Mouse (Mus musculus) testis, adult 2 months (tissue): Measurements from ENCODE around the gene Prkce.

Experiments
- CTCF ChIP-seq: fragments of 200-500 bp; IDR thresholded peaks from 2 replicates; pipeline ENCODE4 v1.5.1; 2012; ENCODE audit warnings: low read depth, mild to moderate bottlenecking, inconsistent platforms, low read length, moderate library complexity; ENCODE audit not compliant: control insufficient read depth, insufficient read depth, insufficient replicate concordance
- POLR2A ChIP-seq: fragments of 200-500 bp; IDR thresholded peaks from 2 replicates; pipeline ENCODE4 v1.6.1; 2012; ENCODE audit warnings: low read depth, mild to moderate bottlenecking, inconsistent platforms, low read length, moderate library complexity; ENCODE audit not compliant: control insufficient read depth

DNA sequence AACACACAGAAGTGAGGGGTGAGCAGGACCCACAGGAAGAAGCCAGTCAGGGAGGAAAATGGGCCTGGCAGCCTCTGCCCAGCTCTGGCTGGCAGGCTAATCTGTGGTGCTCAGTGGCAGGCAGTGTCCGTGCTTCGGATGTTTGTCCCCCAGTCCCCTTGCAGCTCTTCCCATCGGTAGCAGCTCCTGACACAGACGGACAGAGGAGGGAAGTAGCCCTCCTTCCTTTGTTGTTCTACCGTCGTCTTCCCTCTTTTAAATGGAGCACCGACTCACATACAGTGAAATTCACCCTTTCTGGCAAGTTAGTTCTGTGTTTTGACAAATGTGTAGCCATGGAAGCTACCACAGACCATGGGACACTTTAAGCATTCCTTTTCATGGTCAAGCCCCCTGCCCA, 299.3 kb downstream of the Prkce start:
- TF ChIP-seq CTCF, result no peak
- no peak for TF ChIP-seq POLR2A
